Mouse (Mus musculus) 3T3-L1 (cell line): ENCODE results near the gene Nfe2l2.
"Not testable (repeated sequence)": the region's sequence is repeated elsewhere in the genome, so short reads cannot be mapped to it uniquely, and the experiment has no call there.

Experiments
- DNase-seq: peaks from one replicate; pipeline ENCODE4 v3.0.0-alpha.2; 2015; ENCODE audit warnings: low read depth, low spot score

The Nfe2l2 gene

DNA sequence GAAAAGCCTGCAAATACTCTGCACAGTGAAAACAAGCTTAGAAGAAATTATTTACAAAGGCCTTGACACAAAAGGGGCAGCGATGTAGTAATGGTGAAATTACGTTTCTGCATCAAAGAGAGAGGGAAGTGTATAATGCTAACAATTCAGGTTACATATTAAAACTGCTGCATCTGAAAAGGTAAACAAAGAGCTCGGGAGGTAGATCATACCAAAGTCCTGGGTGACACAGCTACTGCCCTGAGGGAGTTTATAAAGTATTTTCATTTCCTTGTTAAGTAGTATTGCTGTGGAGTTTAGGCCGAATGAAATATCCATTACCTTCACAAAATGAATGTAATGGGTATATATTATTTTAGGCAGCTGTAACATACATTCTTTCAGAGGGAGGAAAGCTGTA is 10.3 kb upstream of the Nfe2l2 start:
- no peak for DNase-seq

DNA sequence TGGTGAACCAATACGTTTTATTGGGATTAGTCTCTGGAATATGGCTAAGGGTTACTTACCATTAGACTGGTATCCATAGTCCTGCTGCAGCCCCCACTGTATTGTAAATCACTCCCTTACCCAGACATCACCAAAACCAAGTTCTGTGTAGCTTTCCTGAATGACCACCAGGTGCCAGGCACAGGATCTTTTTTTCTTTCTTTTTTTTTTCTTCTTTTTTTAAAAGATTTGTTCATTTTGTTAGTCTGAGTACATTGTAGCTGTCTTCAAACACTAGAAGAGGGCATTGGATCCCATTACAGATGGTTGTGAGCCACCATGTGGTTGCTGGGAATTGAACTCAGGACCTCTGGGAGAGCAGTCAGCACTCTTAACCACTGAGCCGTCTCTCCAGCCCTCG is 8.6 kb upstream of the Nfe2l2 start:
- no peak for DNase-seq

DNA sequence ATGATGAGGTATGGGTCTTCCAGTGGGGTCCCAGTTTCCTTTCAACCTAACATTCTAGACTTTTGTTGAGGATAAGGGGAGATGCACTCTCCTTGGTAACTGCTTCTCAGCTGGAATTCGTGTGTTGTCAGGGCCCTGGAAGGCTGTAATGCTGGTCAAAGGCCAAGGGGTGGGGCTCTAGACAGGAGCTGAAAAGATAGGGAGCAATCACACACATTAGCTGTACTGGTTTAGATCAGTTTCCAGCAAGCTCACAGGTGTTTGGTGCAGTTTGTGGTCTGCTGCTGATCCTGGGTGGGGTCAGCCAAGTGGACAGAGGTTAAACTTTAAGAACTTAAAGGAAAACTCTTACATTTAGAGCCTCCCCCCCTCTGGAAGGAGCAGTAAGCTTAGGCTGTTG is 3.0 kb upstream of the Nfe2l2 start:
- no peak for DNase-seq

DNA sequence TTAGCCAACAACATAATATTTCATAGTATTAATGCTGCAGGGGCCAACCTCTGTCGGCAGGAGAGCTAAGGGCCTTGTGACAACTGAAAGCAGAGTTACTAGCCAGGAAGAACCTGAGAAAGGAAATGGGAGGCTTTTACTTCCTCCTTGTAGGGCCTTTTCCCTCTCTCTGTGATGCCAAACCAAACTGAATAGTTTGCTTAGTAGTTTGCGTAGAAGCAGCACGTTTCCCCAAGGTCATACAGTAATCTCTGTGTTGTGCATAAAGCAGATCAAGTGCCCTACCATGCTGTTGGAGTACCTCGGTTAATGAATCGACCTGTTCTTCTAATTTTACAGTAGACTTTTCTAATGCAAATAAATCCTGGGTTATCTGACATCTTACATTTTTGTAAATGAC is 2.0 kb upstream of the Nfe2l2 start:
- DNase-seq = no peak

DNA sequence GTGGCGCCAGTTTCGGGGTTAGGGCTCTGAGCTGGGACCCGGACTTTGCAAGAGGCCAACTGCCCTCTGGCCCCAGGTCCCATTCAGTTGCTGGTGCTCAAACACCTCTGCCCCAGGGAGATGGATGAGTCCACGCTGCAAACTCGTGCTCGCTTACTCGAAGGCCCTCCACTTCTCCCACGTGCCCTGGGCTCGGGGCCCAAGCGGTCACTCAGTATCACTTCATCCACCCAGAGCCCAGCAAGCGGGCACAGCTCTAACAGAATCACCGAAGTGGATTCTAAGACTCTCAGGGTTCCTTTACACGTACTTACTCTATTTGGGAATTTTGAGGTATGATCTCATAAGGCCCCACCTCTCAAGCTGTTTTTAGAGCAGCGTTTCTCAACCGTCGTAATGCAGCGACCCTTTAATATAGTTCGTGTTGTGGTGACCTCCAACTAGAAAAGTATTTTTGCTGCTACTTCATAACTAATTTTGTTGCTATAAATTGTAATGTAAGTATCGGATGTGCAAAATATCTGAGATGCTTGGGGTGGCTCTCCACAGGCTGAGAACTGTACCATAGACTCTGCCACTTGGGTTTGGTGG is 816 bp upstream of the Nfe2l2 start:
- no peak for DNase-seq

DNA sequence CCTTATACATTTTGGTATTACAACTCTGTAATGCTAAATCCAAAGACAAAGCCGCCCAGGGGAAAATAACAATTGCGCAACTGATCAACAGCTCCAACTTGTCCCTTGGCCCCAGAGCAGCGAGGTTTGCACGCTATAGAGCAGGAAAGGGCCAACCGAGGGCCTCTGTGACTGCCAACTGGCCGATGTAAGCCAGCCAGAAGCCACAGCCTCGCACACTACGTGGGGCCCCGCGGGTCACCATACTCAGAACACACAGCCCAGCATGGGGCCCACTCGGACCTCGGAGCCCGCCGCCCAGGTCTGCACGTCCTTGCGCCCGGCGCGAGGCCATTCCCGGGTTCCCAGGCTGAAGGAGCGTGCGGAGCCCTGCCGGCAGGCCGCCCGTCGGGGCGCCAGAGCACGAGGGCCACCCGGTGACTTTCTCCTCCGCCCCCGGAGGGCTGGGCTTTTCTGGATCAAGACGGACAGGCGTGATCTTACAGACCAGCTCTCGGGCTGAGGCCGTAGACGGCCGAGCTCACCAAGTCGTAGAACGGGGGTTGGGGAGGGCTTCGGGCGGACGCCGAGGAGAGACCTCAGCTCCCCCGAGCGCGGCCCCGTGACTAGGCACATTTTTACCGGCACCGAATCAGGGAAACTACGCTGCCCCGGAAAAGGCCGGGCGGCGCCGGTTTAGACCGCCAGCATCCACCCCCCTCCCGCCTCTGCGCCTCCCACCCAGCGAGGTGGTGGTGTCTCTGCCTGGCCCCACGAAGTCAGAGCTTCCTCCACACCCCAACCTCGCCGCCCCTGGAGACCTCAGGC is 863 bp downstream of the Nfe2l2 start:
- DNase-seq = peak; percentile 96

DNA sequence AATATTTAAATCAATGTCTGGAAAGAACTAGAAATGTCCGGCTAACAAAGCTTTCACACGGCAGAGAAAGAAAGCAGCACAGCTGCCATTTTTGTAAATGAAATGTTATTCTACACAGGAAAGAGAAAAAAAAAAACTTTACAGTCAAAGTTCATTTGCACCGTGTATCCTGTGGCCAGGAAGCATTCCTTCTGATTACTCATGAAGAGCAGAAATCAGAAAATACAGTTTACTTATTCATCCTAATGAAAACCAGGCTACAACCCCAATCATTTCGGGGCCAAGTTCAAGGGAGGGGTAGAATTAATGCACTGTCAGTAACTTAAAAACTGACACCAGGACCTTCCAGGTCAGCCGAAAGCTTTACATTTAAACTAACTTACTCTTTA is 1.9 kb downstream of the Nfe2l2 start:
- peak; percentile 87 for DNase-seq

DNA sequence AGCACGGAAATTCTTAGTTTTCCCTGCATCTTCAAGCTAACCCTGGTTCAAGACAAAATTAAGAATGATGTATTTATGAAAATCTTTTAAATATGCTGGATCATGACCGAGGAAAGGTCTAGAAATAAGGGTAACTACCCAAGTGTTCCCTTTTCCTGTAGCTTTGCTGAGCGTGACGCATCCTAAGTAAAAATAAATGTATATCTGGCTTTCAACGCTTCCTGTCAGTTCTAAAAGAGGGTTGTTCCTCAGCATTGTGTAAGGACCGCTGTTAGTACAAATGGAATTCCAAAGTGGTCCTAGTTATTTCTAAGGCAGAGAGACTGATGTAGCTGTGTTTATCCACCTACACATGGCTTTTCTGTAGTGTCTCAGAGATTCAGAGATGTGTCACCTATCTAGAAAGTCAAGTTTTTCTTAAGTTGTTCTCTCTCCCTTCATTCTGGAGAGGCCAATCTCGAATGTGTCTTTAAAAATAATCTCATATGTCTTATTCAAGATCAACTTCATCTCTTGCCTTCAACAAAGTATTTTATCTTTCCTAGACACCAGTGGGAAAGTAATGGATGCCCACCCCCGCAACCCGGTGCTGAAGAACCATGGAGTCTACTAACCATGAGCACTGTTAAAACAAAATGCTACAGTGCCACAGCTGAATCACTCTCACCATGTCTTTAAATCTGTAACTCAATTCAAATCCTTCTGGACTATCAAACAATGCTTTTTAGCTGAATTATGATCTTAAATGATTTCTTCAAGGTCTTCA is 2.4 kb downstream of the Nfe2l2 start:
- DNase-seq = no peak

DNA sequence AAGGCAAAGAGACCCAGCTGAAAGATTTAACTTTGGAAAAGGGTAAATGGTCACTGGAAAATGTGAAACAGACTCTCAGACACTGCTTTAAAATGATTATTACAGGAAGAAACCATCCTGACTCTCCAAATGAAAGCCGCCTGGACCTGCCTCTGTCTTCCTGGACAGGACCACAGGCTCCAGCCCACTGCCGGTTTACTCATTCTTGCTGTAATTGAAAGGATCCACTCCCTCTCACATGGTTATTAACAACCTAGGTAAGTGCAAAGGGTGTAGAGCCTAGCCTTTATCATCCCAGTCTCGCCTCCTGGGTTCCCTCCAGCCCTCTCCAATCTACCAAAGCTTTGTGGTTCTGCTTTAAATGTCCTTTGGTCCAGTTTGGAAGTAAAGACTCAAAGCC is 3.2 kb downstream of the Nfe2l2 start:
- no peak for DNase-seq

DNA sequence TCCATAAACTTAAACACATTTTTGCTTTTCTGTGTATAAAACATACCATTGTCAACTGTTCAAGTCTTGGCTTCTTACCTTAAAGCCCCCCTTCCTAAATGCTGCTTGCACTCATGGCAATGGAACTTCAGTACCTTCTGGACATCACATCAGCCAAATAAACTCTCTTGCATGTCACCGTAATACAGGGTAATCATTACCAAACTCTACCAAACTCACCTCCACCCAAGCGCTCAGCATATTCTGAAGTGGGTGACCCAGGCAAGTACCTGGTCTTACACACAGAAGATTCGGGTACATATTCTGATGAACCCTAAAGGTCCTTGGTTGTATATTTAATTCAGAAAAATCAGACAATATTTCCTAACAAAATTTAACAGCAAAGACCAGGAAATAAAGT is 3.9 kb downstream of the Nfe2l2 start:
- no peak for DNase-seq

DNA sequence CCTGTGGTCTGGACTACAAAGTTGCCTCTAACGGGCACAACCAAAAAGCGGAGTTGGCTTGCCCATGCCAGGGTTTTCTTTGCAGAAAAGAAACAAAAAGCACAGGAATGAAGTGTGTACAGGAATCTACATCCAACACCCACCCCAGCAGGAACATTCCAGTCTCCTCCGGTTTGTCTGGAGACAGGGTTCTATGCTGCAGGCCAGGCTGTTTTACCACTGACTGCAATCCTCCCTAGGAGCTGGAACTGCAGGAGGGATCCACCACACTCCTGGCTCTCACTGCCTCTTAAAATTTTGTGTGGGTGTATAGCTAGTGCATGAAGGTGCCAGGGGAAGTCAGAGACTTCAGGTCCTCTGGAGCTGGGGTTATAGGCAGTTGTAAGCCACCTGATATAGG is 5.6 kb downstream of the Nfe2l2 start:
- DNase-seq = no peak

DNA sequence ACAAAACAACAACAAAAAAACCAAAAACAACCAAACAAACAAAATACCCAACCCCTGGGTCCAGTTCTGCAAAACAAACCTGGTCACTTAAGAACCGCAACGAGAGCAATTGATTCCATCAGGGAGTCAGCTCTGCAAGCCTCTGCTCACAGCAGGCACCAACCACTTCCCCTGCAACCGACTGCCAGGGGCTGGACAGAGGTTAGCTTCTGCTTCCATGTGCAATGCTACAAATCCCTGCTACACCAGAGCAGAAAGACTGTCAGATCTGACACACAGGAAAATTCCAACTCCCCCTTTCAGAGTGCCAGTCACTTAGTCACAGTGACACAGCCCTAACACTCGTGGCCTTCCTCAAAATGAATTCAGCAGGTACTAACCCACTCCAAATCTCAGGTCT is 6.4 kb downstream of the Nfe2l2 start:
- no peak for DNase-seq

DNA sequence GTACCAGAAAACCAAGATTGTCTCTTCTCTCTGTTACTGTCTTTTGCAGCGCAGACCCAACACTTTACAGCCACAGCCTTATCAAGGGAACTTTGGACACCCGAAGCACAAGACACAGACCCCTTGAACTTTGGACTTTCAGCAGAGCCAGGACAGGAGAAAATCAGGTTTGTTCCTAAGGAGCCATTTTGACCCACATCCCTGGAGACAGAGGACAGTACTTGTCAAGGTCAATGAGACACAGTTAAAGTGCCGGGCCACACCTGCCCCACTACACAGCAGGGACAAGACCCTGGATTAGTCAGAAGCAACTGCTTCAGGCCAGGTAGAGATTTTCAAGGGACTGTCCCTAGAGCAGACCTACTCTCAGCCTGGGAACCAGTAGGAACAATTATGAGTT is 7.2 kb downstream of the Nfe2l2 start:
- no peak for DNase-seq

DNA sequence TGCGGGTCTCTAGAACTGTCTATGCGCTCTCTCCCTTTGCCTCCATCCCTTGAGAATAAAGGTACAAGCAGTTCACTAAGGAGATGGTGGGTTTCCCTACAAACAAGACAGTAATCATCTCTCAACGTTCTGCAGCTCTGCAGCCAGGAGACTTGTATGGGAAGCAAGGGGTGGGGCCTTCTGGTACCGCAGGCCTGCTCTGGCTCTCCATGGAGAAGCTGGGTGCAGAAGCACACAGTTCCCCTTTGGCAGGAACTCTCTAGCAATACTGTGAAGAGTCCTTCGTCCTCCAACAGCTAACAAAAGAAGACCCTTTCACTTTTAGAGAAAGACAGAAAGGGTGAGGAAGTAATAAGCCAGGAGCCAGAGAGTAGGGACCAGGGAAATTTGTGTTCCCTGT is 8.1 kb downstream of the Nfe2l2 start:
- DNase-seq = no peak

DNA sequence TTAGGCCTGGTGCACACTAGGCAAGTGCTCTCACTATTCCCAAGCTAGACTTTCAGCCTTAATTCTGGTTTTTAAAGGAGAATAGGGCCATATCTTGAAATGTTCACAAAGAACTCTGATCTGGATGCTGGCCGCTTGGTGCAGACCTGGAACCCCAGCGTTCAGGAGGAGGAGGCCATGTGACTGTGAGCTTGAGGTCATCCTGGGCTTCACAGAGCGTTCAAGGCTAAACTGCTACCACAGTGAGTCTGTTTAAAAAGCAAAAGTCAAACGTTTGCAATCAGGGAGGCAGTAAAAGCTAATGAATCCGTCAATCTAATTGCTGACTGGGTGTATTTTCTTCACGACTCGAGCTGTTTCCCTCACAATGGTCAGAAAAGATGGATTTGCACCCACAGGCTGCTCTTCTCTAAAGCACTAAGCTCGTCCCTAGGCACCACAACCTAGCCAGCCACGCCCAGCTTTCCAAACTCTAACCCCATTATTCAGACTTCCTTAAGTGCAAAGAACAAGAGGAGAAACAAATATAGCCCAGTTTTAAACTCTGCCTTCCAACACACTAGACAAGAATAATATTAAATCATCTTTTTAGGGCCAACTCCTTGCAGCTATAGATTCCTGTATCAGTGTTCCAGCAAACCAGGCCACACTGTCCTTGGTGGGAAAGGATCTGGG is 8.6 kb downstream of the Nfe2l2 start:
- DNase-seq = no peak

DNA sequence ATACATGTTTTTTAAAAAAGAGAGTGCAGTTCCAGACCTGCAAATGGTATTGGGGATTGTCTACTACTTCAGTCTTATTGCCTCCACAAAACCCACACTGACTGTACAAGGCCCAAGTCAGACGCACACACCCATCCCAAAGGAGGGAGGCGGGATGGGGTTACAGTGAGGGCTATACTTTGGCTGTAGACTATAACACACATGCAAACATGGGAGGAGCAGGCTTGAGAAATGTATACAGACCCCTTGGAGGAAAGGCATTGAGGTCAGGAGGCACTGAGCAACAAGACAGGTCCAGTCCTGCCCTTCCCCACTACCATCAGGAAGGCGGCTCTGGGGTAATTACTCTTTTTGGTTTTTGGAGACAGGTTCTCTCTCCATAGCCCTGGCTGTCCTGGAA is 9.5 kb downstream of the Nfe2l2 start:
- DNase-seq = not testable (repeated sequence)

DNA sequence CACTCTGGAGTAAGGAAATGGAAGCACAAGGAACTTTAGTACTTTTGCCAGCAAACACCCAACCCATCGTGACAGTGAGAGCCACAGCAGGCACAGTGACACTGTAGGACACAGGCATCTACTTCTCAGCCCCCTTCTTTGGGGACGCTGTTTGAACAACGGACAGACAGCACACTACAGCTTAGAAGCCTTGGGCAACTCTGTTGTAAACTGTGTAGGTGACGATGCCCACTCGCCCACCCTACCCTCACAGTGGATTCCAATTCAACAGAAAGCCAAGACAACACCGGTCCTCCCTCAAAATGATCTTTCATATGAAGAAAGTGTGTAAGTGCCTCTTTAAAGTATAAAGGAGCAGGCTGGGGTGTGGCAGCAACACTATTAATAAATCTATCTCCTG is 12.1 kb downstream of the Nfe2l2 start:
- no peak for DNase-seq

DNA sequence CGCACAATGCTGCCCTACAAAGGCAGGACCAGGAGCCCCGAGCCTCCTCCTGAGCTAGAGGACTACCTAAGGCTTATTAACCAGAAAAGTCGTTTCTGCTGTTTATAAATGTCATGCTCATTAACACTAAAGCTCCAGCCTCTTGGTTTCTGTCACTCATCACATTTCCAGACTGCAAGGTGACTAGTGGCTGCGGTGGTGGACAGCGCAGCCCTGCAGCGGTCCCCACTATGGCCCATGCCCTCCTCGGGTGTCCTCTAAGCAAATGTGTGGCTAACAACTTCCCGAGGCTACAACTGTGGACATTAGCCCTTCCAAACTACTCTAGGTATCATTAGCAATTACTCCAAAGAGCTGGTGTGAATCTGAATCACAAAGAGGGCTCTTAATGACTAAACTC is 13.1 kb downstream of the Nfe2l2 start:
- no peak for DNase-seq

DNA sequence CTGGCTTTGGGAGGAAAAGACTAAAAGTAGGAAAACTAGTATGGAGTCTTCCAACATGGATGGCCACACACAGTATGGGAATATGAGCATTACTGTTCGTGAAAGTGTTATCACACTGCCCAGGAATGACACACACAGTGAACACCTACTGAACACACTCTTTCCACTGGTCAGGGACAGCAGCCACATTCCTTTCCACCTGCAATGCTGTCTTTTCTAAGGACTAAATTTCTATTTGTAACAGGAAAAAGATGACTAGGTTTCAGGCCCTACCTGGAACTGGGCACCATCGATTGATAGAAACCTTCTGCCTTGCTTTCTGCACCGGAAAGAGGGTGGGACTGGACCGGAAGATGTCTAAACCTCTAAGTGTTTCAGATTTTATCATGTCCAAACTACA is 13.8 kb downstream of the Nfe2l2 start:
- no peak for DNase-seq

DNA sequence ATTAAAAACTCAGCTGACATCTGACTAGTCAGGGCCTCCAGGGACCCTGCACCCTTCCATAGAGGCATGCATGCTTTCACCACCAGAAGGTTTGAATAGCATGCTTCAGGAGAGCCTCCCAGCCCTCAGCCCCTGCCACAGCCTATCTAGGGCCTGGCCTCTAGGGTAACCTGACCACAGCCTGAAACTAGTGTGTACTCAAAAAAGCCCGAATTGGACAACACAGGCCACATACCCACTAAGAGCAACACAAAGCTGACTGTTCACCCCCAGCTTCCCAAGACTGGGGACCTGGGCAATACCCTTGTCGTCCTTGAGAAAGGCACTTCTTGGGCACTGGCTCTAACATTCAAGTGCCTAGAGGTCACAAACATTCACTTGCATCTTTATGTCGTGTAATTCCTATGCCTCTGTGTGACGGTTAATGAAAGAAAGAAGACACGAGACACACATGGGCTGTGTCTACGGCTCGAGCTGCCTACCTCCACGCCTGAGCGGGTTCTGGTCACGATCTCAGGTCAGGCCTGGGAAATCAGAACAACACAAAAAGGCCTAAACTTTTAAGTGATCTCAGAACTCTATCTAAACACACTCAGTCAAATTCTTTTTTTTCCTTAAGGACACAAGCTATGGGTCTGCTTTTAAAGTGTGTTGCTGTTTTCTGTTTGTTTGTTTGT is 14.8 kb downstream of the Nfe2l2 start:
- no peak for DNase-seq

DNA sequence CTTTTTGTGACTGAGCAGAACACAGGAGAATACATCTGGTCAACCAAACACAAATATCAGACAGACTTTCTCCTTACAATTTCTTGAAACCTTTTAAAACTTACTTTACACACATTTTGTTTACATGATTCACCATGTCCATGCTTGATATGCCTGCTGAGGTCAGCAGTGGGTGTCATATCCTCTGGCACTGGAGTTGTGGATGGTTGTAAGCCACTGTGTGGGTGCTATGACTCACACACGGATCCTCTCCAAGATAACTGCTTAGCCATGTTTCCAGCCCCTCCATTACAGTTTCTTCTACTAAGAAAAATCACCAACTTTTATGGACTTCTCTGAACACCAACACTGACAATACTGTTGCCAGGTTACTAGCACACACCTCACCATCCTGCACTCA is 15.5 kb downstream of the Nfe2l2 start:
- peak; percentile 93 for DNase-seq
